Mouse (Mus musculus): ENCODE measurements around the gene Gm17409.

Gm17409 gene

GRCm38 (mm10) chr2:58469816-58470215 lies at the start of gene Gm17409:
Gm17409 (plus strand) TSS chr2:58470116.
- DNase-seq (ENCODE audit: low read depth), result no peak

- DNase-seq (ENCODE audit: low read depth), result no peak
Measured at GRCm38 (mm10) chr2:58423319-58423718, 46.6 kb upstream of the Gm17409 start.

GRCm38 (mm10) chr2:58425436-58426004 lies 44.4 kb upstream of the Gm17409 start:
- DNase-seq (ENCODE audit: low read depth), result no peak

GRCm38 (mm10) chr2:58432211-58432610 lies 37.7 kb upstream of the Gm17409 start:
- DNase-seq (ENCODE audit: low read depth), result no peak

GRCm38 (mm10) chr2:58433317-58433716 lies 36.6 kb upstream of the Gm17409 start:
- DNase-seq (ENCODE audit: low read depth), result no peak

GRCm38 (mm10) chr2:58434438-58434837 lies 35.5 kb upstream of the Gm17409 start:
- no peak for DNase-seq (ENCODE audit: low read depth)

GRCm38 (mm10) chr2:58435507-58435906 lies 34.4 kb upstream of the Gm17409 start:
- DNase-seq (ENCODE audit: low read depth), result no peak

GRCm38 (mm10) chr2:58436911-58437310 lies 33.0 kb upstream of the Gm17409 start:
- DNase-seq (ENCODE audit: low read depth), result no peak

- DNase-seq (ENCODE audit: low read depth), result no peak
Measured at GRCm38 (mm10) chr2:58443163-58443562, 26.8 kb upstream of the Gm17409 start.

GRCm38 (mm10) chr2:58447001-58447400 lies 22.9 kb upstream of the Gm17409 start:
- no peak for DNase-seq (ENCODE audit: low read depth)

- no peak for DNase-seq (ENCODE audit: low read depth)
Measured at GRCm38 (mm10) chr2:58454095-58454865, 15.6 kb upstream of the Gm17409 start.

GRCm38 (mm10) chr2:58456843-58457487 lies 13.0 kb upstream of the Gm17409 start:
- no peak for DNase-seq (ENCODE audit: low read depth)

- DNase-seq (ENCODE audit: low read depth), result no peak
Measured at GRCm38 (mm10) chr2:58457488-58457865, 12.4 kb upstream of the Gm17409 start.

- peak; percentile 22 for DNase-seq (ENCODE audit: low read depth)
Measured at GRCm38 (mm10) chr2:58458820-58459371, 11.0 kb upstream of the Gm17409 start.

- DNase-seq (ENCODE audit: low read depth), result no peak
Measured at GRCm38 (mm10) chr2:58470290-58470689, 374 bp downstream of the Gm17409 start.

- no peak for DNase-seq (ENCODE audit: low read depth)
Measured at GRCm38 (mm10) chr2:58475578-58475977, 5.7 kb downstream of the Gm17409 start.

- DNase-seq (ENCODE audit: low read depth), result peak; percentile 91
Measured at GRCm38 (mm10) chr2:58476956-58477715, 7.2 kb downstream of the Gm17409 start.

- DNase-seq (ENCODE audit: low read depth), result no peak
Measured at GRCm38 (mm10) chr2:58478144-58478543, 8.2 kb downstream of the Gm17409 start.

- DNase-seq (ENCODE audit: low read depth), result no peak
Measured at GRCm38 (mm10) chr2:58479536-58479935, 9.6 kb downstream of the Gm17409 start.

- peak; percentile 20 for DNase-seq (ENCODE audit: low read depth)
Measured at GRCm38 (mm10) chr2:58480764-58481163, 10.8 kb downstream of the Gm17409 start.

- no peak for DNase-seq (ENCODE audit: low read depth)
Measured at GRCm38 (mm10) chr2:58481450-58482100, 11.7 kb downstream of the Gm17409 start.
